9 mouse cellular contexts compared by ENCODE assay signal in genomic region chr5:22747305-22747704, GRCm38 (mm10). TPM values are rescaled to one million over a fixed set of nuclear protein-coding genes. Genes with fewer than 3 reads are reported as not detected.
A peak's percentile ranks its signal among the peaks of the same experiment; 100 is the strongest.
DNase-seq lines count a peak whose midpoint lies in the region; ATAC-seq and TF ChIP-seq lines count a peak whose summit lies in the region.
"Had no signal": no experiment of that assay in that cellular context is flagged by ENCODE, and none has a peak within 500 bp of the region (broad histone marks: within the 10 kb centered on the region; RNA-seq: fewer than 3 reads in every experiment).

No protein-coding gene starts in this region.

- peaks cover 24% of the 10 kb centered on the region for H3K27me3 ChIP-seq in kidney, postnatal 0 days (ENCODE audit: insufficient read depth, low read length)
- no peaks in the 10 kb centered on the region; the same call in 1 of the 2 replicates for H3K27me3 ChIP-seq in hindbrain, embryonic 16.5 days (replicated peaks; ENCODE audit: control insufficient read depth, insufficient read depth, low read length)
- H3K27me3 ChIP-seq in neural tube, embryonic 12.5 days (replicated peaks): peaks cover 12% of the 10 kb centered on the region; the same call in 1 of the 2 replicates

- H3K4me2 ChIP-seq in kidney, postnatal 0 days (ENCODE audit: low read length): peak overlapping the region; percentile 84
- H3K4me2 ChIP-seq in hindbrain, embryonic 16.5 days (ENCODE audit: low read length): peak overlapping the region; percentile 94
- peak overlapping the region; percentile 94 for H3K4me2 ChIP-seq in neural tube, embryonic 12.5 days (replicated peaks)

- H3K9me3 ChIP-seq in kidney, postnatal 0 days (replicated peaks; ENCODE audit: low read length): no peaks in the 10 kb centered on the region
- H3K9me3 ChIP-seq in hindbrain, embryonic 16.5 days (ENCODE audit: control insufficient read depth, low read length): no peaks in the 10 kb centered on the region
- H3K9me3 ChIP-seq in neural tube, embryonic 12.5 days: no peaks in the 10 kb centered on the region

- ATAC-seq in kidney, postnatal 0 days (replicated peaks; ENCODE audit: low FRiP score, low read depth): no peak
- ATAC-seq in hindbrain, embryonic 16.5 days: no peak
- ATAC-seq in neural tube, embryonic 12.5 days (ENCODE audit: low FRiP score, low read depth): no peak

- H3K36me3 ChIP-seq in kidney, postnatal 0 days (ENCODE audit: insufficient read depth, low read length): no peaks in the 10 kb centered on the region
- H3K36me3 ChIP-seq in hindbrain, embryonic 16.5 days (ENCODE audit: control insufficient read depth, insufficient read depth, low read length): no peaks in the 10 kb centered on the region
- no peaks in the 10 kb centered on the region for H3K36me3 ChIP-seq in neural tube, embryonic 12.5 days

- peak overlapping the region; percentile 13; the same call in 1 of the 2 replicates for H3K4me3 ChIP-seq in kidney, postnatal 0 days (replicated peaks; ENCODE audit: low read depth, low read length)
- H3K4me3 ChIP-seq in hindbrain, embryonic 16.5 days (ENCODE audit: low read length): peak overlapping the region; percentile 76
- H3K4me3 ChIP-seq in neural tube, embryonic 12.5 days: peak overlapping the region; percentile 50; the same call in 1 of the 2 replicates

- no peak overlapping the region for H3K9ac ChIP-seq in kidney, postnatal 0 days (ENCODE audit: low read depth, low read length)
- peak overlapping the region; percentile 80 for H3K9ac ChIP-seq in hindbrain, embryonic 16.5 days (ENCODE audit: low read depth, low read length)
- H3K9ac ChIP-seq in neural tube, embryonic 12.5 days: no peak overlapping the region

- H3K4me1 ChIP-seq in kidney, postnatal 0 days (replicated peaks; ENCODE audit: insufficient read depth, low read length): peaks cover 5% of the 10 kb centered on the region; the same call in 1 of the 2 replicates
- peaks cover 7% of the 10 kb centered on the region for H3K4me1 ChIP-seq in hindbrain, embryonic 16.5 days (ENCODE audit: control insufficient read depth, insufficient read depth, low read depth, low read length)
- H3K4me1 ChIP-seq in neural tube, embryonic 12.5 days: peaks cover 6% of the 10 kb centered on the region; the same call in 1 of the 2 replicates

- WGBS in kidney, postnatal 0 days: under 1% methylated on average over 7 of the region's 7 CpGs
- 3% methylated on average over 7 of the region's 7 CpGs for WGBS in hindbrain, embryonic 16.5 days
- WGBS in neural tube, embryonic 12.5 days: 2% methylated on average over 7 of the region's 7 CpGs

- TF ChIP-seq CTCF in kidney, postnatal 0 days (IDR thresholded peaks at IDR 0.05; ENCODE audit: low read depth): no peak

- H3K27ac ChIP-seq in kidney, postnatal 0 days: no peak overlapping the region
- no peak overlapping the region for H3K27ac ChIP-seq in hindbrain, embryonic 16.5 days (ENCODE audit: low read depth, low read length)
- no peak overlapping the region for H3K27ac ChIP-seq in neural tube, embryonic 12.5 days
- H3K27ac ChIP-seq: layer of hippocampus, adult 2 months had no signal

- no peak for DNase-seq in kidney, postnatal 0 days (ENCODE audit: low spot score)
- no peak for DNase-seq in kidney, postnatal 14 days
- peak; percentile 11 for DNase-seq in embryo, embryonic 11 days
- DNase-seq in left cerebral cortex, adult 9 months (ENCODE audit: low spot score in 2 of 2): no peak
- no peak for DNase-seq in cerebellum, adult 9-10 months
- DNase-seq in left cerebral cortex, adult 18-20 months (ENCODE audit: low spot score in 2 of 2): no peak

RNA-seq across cellular contexts. Expression of gene Lhfpl3, which starts 1.4 kb away (rescaled TPM):
- 0.84 and 1.3 TPM in 2 replicates for polyA plus RNA-seq in kidney, postnatal 0 days (2015; fragmentation: Nextera tagmentation; extraction: Ambion mirVana)
- 28.4 and 34.5 TPM in 2 replicates for polyA plus RNA-seq in hindbrain, embryonic 16.5 days (2015; fragmentation: Nextera tagmentation; extraction: Ambion mirVana)
- 1.7 and 1.8 TPM in 2 replicates for polyA plus RNA-seq in neural tube, embryonic 12.5 days (2016; fragmentation: Nextera tagmentation; extraction: Ambion mirVana)
- 10 to 100 TPM; 15.7 to 16.1 TPM for total RNA-seq in left cerebral cortex, adult 18-20 months (2021)

Comparison
In these comparisons a context has a peak if more than half of its experiments do, and no peak if none do; other contexts are left out.
1. H3K4me3 ChIP-seq: peak in every context shown above with its lines; median percentile 76 in hindbrain, embryonic 16.5 days; 50 in neural tube, embryonic 12.5 days; 13 in kidney, postnatal 0 days.
2. RNA of gene Lhfpl3, which starts 1.4 kb away (polyA plus RNA-seq): 28.4 to 34.5 TPM in hindbrain, embryonic 16.5 days; 1.7 to 1.8 TPM in neural tube, embryonic 12.5 days and 0.84 to 1.3 TPM in kidney, postnatal 0 days; every median in the first group is over 10 times any median in the second.
3. Peak in every context shown above with its lines, with median percentiles within 50 percentile points of each other: H3K4me2 ChIP-seq.